Mouse (Mus musculus): ENCODE measurements at regions not wholly inside any gene's neighbourhood (a gene's known extent, or its start where the extent isn't known, plus 50 kb on each side); places are given as distances from the start of the nearest gene placed in this dataset.

- in situ Hi-C loops (cut with MboI, MseI): loop anchor here (5.0 kb wide), 2 partner anchors 74 to 84 kb away; no protein-coding TSS in a partner anchor
Observed at GRCm38 (mm10) chrX:77432846-77433810, 77.7 kb upstream of the Tbl1x start.

GRCm38 (mm10) chrX:77433811-77434192 is 77.0 kb upstream of the Tbl1x start:
- in situ Hi-C loops (cut with MboI, MseI): loop anchor here (5.0 kb wide), 2 partner anchors 73 to 83 kb away; no protein-coding TSS in a partner anchor

GRCm38 (mm10) chrX:77443852-77444492 is 66.8 kb upstream of the Tbl1x start:
- in situ Hi-C loops (cut with MboI, MseI): no loop called here

- in situ Hi-C loops (cut with MboI, MseI): no loop called here
Observed at GRCm38 (mm10) chrX:77446755-77447154, 64.1 kb upstream of the Tbl1x start.

- in situ Hi-C loops (cut with MboI, MseI): no loop called here
Observed at GRCm38 (mm10) chrX:77451977-77452675, 58.7 kb upstream of the Tbl1x start.

All from T-helper 17 cell (primary cell).